Mouse (Mus musculus) CH12.LX (cell line): ENCODE data around the gene Pipox.

Experiments
- GABPA ChIP-seq: IDR thresholded peaks from 2 replicates; pipeline ENCODE4 v1.6.1; 2012; ENCODE audit warnings: low read depth, low read length, improper control_type of control experiment, inconsistent platforms; ENCODE audit not compliant: insufficient replicate concordance
- PAX5 ChIP-seq: IDR thresholded peaks from 2 replicates; pipeline ENCODE4 v1.6.1; 2012; ENCODE audit warnings: low read length, inconsistent platforms, mixed read lengths
- RCOR1 ChIP-seq: conservative IDR thresholded peaks from 2 replicates; pipeline ENCODE4 v1.6.1; 2012; ENCODE audit warnings: low read depth, mild to moderate bottlenecking, inconsistent platforms, low read length, improper control_type of control experiment
- TCF12 ChIP-seq: IDR thresholded peaks from 2 replicates; pipeline ENCODE4 v1.6.1; 2014; ENCODE audit warnings: low read depth, mild to moderate bottlenecking, inconsistent platforms, low read length, improper control_type of control experiment
- USF1 ChIP-seq: IDR thresholded peaks from 2 replicates; pipeline ENCODE4 v1.6.1; 2014; ENCODE audit warnings: low read depth, mild to moderate bottlenecking, inconsistent platforms, low read length, improper control_type of control experiment

- TF ChIP-seq RCOR1 = no peak
- TF ChIP-seq GABPA = no peak
- TF ChIP-seq TCF12 = no peak
- no peak for TF ChIP-seq PAX5
- no peak for TF ChIP-seq USF1
Measured at GRCm38 (mm10) chr11:77840523-77841245, 53.2 kb downstream of the Pipox start.
